Mouse (Mus musculus): ENCODE measurements around the gene Ccdc177. TPM values are rescaled to one million over a fixed set of nuclear protein-coding genes. Genes with fewer than 3 reads are reported as not detected.

Gene Ccdc177
- polyA plus RNA-seq, 1 experiment from 2014 or later = 5.3 TPM

- H3K36me3 ChIP-seq (ENCODE audit: control insufficient read depth, insufficient read depth, low read length) = no peaks in the 10 kb centered on the region
- 75% methylated on average over 6 of the region's 6 CpGs for whole genome bisulfite sequencing
- H3K9me3 ChIP-seq (ENCODE audit: control insufficient read depth, low read length) = no peaks in the 10 kb centered on the region
- ATAC-seq (ENCODE audit: low FRiP score) (no peak), DNase-seq (ENCODE audit: low spot score, missing footprints) (no peak)
- no peak overlapping the region for H3K27ac ChIP-seq (ENCODE audit: low read depth, low read length)
- H3K4me1 ChIP-seq (ENCODE audit: control insufficient read depth, insufficient read depth, low read length) = no peaks in the 10 kb centered on the region
- no peaks in the 10 kb centered on the region for H3K27me3 ChIP-seq (ENCODE audit: control insufficient read depth, insufficient read depth, low read length)
- no peak overlapping the region for H3K9ac ChIP-seq (ENCODE audit: low read length)
- no peak overlapping the region for H3K4me3 ChIP-seq (ENCODE audit: low read depth, low read length)
- H3K4me2 ChIP-seq = no peak overlapping the region
Observed at GRCm38 (mm10) chr12:80706915-80707604, 53.4 kb downstream of the Ccdc177 start.

- no peaks in the 10 kb centered on the region for H3K4me1 ChIP-seq (ENCODE audit: control insufficient read depth, insufficient read depth, low read length)
- WGBS = 62% methylated on average over 11 of the region's 11 CpGs
- H3K4me2 ChIP-seq = no peak overlapping the region
- H3K27ac ChIP-seq (ENCODE audit: low read depth, low read length) = no peak overlapping the region
- no peak for ATAC-seq (ENCODE audit: low FRiP score)
- DNase-seq (ENCODE audit: low spot score, missing footprints) = no peak
- no peaks in the 10 kb centered on the region for H3K27me3 ChIP-seq (ENCODE audit: control insufficient read depth, insufficient read depth, low read length)
- no peak overlapping the region for H3K9ac ChIP-seq (ENCODE audit: low read length)
- H3K9me3 ChIP-seq (ENCODE audit: control insufficient read depth, low read length) = no peaks in the 10 kb centered on the region
- H3K4me3 ChIP-seq (ENCODE audit: low read depth, low read length) = no peak overlapping the region
- no peaks in the 10 kb centered on the region for H3K36me3 ChIP-seq (ENCODE audit: control insufficient read depth, insufficient read depth, low read length)
Observed at GRCm38 (mm10) chr12:80706208-80706914, 54.1 kb downstream of the Ccdc177 start.

Other genes with a start within 250 kb of the Ccdc177 start
- gene Galnt16, start 242.4 kb downstream of the Ccdc177 start, polyA plus RNA-seq (2014; fragmentation: Nextera tagmentation; extraction: Ambion mirVana) = 13.1 and 14.0 TPM in 2 replicates
- gene Slc39a9, start 116.8 kb downstream of the Ccdc177 start, polyA plus RNA-seq (2014; fragmentation: Nextera tagmentation; extraction: Ambion mirVana) = 29.8 and 30.4 TPM in 2 replicates
- gene Erh, start 116.3 kb downstream of the Ccdc177 start, polyA plus RNA-seq (2014; fragmentation: Nextera tagmentation; extraction: Ambion mirVana) = 361 and 378 TPM in 2 replicates
- gene Plekhd1, start 68.1 kb downstream of the Ccdc177 start, polyA plus RNA-seq (2014; fragmentation: Nextera tagmentation; extraction: Ambion mirVana) = 1.1 and 1.4 TPM in 2 replicates
- 18.4 and 19.0 TPM in 2 replicates for gene Susd6, start 29.8 kb upstream of the Ccdc177 start, polyA plus RNA-seq (2014; fragmentation: Nextera tagmentation; extraction: Ambion mirVana)
- 444 and 504 TPM in 2 replicates for gene Srsf5, start 184.8 kb upstream of the Ccdc177 start, polyA plus RNA-seq (2014; fragmentation: Nextera tagmentation; extraction: Ambion mirVana)
- 0.26 and 0.44 TPM in 2 replicates for gene Slc10a1, start 208.0 kb upstream of the Ccdc177 start, polyA plus RNA-seq (2014; fragmentation: Nextera tagmentation; extraction: Ambion mirVana)

Data from midbrain, embryonic 11.5 days (tissue).